Mouse (Mus musculus): Measurements from ENCODE around the gene Dapk3.

- TF ChIP-seq CTCF (IDR thresholded peaks at IDR 0.05): no peak
- TF ChIP-seq EP300 (IDR thresholded peaks at IDR 0.05): no peak
These were observed 12.5 kb downstream of the Dapk3 start for GRCm38 (mm10) chr10:81195300-81195699.

All from lung, postnatal 0 days (tissue).